Mouse (Mus musculus) ES-Bruce4 (cell line): ENCODE data around the gene Pitpnm1. TPM values are rescaled to one million over a fixed set of nuclear protein-coding genes. Genes with fewer than 3 reads are reported as not detected.

Experiments used
- H3K27ac ChIP-seq: 2 replicates; pipeline ENCODE4 v1.5.1; 2012; ENCODE audit warnings: low read length, inconsistent platforms; ENCODE audit not compliant: insufficient read depth
- H3K27me3 ChIP-seq: 2 replicates; pipeline ENCODE4 v1.6.1; 2012; ENCODE audit warnings: mild to moderate bottlenecking, low read length, inconsistent platforms; ENCODE audit not compliant: control insufficient read depth, poor library complexity, insufficient read depth, severe bottlenecking
- H3K36me3 ChIP-seq: 2 replicates; pipeline ENCODE4 v1.6.1; 2012; ENCODE audit warnings: inconsistent platforms, mild to moderate bottlenecking, low read length, moderate library complexity; ENCODE audit not compliant: control insufficient read depth, poor library complexity, insufficient read depth, severe bottlenecking
- H3K4me1 ChIP-seq: one replicate; pipeline ENCODE4 v1.8.1; 2011; ENCODE audit warnings: low read length; ENCODE audit not compliant: control insufficient read depth, insufficient read depth
- H3K4me3 ChIP-seq: 2 replicates; pipeline ENCODE4 v1.5.1; 2011; ENCODE audit warnings: low read depth, mild to moderate bottlenecking, low read length
- H3K9ac ChIP-seq: 2 replicates; pipeline ENCODE4 v1.6.1; 2012; ENCODE audit warnings: low read depth, mild to moderate bottlenecking, inconsistent platforms; ENCODE audit not compliant: poor library complexity, severe bottlenecking
- H3K9me3 ChIP-seq: replicated peaks from 2 replicates; pipeline ENCODE4 v1.6.1; 2012; ENCODE audit warnings: mild to moderate bottlenecking, low read length, inconsistent platforms; ENCODE audit not compliant: control insufficient read depth, poor library complexity, insufficient read depth, severe bottlenecking
- CTCF ChIP-seq: IDR thresholded peaks from one replicate; pipeline ENCODE4 v1.8.1; 2011; ENCODE audit warnings: low read depth, low read length
- EP300 ChIP-seq: IDR thresholded peaks from 2 replicates; pipeline ENCODE4 v1.6.1; 2011; ENCODE audit warnings: low read depth, low read length; ENCODE audit not compliant: insufficient read depth
- POLR2A ChIP-seq: IDR thresholded peaks from one replicate; pipeline ENCODE4 v1.8.1; 2011; ENCODE audit warnings: low read length; ENCODE audit not compliant: insufficient read depth
- polyA plus RNA-seq: library from polyadenylated mRNA; stranded (reverse); fragments of >200 nt; gene quantifications from 2 replicates; pipeline ENCODE4 v1.2.4, GENCODE M21; 2011; ENCODE audit warnings: low read depth; ENCODE audit not compliant: missing spikeins, insufficient read depth, insufficient read length

Gene Pitpnm1
- polyA plus RNA-seq, 1 experiment: 11.2 TPM

DNA sequence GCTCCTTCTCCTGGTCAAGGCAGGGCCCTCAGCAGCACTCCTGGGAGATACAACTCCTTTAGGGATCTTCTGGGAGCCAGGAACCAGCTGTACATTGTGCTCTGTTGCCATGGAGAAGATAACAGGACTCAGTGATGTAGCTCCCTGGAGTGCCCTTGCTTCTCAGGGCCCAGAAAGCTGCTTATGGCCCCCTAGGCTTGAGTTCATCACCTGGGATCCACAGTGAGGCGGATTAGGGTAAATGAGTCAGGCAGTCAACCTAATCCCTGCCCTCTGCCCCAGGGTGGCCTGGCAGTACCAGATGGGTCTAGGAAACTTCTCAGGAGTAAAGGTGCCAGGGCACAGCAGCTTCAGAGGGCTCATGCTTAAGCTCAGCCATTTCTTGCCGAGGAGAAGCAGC lies 39.6 kb downstream of the Pitpnm1 start, which contains the start of gene Gpr152:
TSS of gene Gpr152 (plus strand) at position 342 of the 400 bp plus-strand sequence.
- H3K36me3 ChIP-seq: no peaks in the 10 kb centered on the region
- no peaks in the 10 kb centered on the region for H3K27me3 ChIP-seq
- TF ChIP-seq EP300: no peak
- TF ChIP-seq CTCF: no peak
- TF ChIP-seq POLR2A: no peak
- no peak within 1 kb of the TSS for H3K4me3 ChIP-seq
- no peak within 1 kb of the TSS for H3K27ac ChIP-seq
- H3K4me1 ChIP-seq: peaks cover 4% of the 10 kb centered on the region
- no peaks in the 10 kb centered on the region for H3K9me3 ChIP-seq
- H3K9ac ChIP-seq: no peak within 1 kb of the TSS

DNA sequence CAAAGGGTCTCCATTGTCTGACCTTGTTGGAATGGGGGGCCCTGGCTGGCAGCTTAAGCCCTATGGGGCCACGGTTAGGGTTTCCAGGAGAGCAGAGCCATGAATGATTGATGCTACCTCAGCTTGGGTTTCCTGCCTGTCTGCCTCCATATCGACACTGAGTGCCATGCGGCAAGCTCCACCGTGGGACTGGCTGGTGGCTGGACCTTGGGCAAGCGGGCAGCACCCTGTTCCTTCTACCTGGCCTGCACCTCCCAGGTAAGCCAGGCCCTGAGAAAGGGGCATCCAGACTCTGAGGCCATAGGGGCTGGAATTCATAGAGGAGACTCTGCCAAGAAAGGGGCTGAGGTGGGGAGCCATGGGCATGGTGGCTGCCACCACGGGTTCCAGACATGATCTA lies 40.3 kb downstream of the Pitpnm1 start:
- Histone ChIP-seq H3K4me1 (peaks cover 4% of the 10 kb centered on the region), H3K9ac (no peak overlapping the region), H3K36me3 (no peaks in the 10 kb centered on the region), H3K27me3 (no peaks in the 10 kb centered on the region), H3K4me3 (no peak overlapping the region), H3K9me3 (no peaks in the 10 kb centered on the region), H3K27ac (no peak overlapping the region)
- no peak for TF ChIP-seq CTCF
- no peak for TF ChIP-seq POLR2A
- no peak for TF ChIP-seq EP300

DNA sequence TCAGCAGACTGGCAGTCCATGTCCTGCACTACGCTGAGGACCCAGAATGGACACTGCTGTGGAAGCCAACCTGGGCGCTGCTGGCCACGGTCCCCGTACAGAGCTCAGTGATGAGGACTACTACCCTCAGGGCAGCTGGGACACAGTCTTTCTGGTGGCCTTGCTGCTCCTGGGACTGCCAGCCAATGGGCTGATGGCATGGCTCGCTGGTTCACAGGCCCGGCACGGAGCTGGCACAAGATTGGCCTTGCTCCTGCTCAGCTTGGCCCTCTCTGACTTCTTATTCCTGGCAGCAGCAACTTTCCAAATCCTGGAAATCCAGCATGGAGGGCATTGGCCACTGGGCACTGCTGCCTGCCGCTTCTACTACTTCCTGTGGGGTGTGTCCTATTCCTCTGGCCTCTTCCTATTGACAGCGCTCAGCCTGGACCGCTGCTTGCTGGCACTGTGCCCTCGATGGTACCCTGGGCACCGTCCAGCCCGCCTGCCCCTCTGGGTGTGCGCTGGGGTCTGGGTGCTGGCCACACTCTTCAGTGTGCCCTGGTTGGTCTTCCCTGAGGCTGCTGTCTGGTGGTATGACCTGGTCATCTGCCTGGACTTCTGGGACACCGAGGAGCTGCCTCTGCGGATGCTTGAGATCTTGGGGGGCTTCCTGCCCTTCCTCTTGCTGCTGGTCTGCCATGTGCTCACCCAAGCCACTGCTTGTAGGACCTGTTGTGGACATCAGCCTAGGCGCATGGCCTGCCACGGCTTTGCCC lies 42.8 kb downstream of the Pitpnm1 start:
- Histone ChIP-seq H3K27me3 (no peaks in the 10 kb centered on the region), H3K4me3 (no peak overlapping the region), H3K9ac (no peak overlapping the region), H3K4me1 (no peaks in the 10 kb centered on the region), H3K9me3 (no peaks in the 10 kb centered on the region), H3K27ac (no peak overlapping the region), H3K36me3 (no peaks in the 10 kb centered on the region)
- TF ChIP-seq CTCF: no peak
- TF ChIP-seq POLR2A: no peak
- no peak for TF ChIP-seq EP300

DNA sequence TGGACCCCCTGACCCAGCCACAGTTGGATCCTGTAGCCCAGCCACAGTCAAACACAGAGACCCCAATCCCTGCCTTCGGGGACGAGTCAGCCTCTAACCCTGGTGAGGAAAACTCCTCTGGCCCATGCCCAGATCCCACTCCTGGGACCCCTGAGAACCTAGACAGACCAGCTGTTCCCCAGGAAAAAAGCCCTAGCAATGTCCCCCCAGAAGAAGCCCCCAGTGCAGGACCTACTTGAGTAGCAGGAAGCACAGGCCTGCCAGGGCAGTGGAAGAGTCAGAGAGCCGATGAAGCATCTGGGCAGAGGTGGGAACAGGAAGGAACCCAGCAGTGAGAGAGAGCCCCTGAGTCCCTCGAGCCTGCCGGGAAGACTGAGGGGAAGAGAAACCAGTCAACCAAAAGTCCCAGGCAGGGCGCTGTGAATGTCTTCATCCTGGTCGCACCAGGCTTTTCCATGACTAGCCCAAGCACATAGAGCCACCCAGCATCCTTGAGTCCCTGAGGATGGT lies 44.0 kb downstream of the Pitpnm1 start, which contains the start of gene Cabp4:
TSS of gene Cabp4 (minus strand) at position 275 of the 510 bp plus-strand sequence.
- TF ChIP-seq CTCF (no peak), POLR2A (no peak), EP300 (no peak)
- H3K36me3 ChIP-seq: no peaks in the 10 kb centered on the region
- H3K27me3 ChIP-seq: no peaks in the 10 kb centered on the region
- H3K27ac ChIP-seq: no peak within 1 kb of the TSS
- H3K9me3 ChIP-seq: no peaks in the 10 kb centered on the region
- no peak within 1 kb of the TSS for H3K9ac ChIP-seq
- no peak within 1 kb of the TSS for H3K4me3 ChIP-seq
- H3K4me1 ChIP-seq: no peaks in the 10 kb centered on the region

DNA sequence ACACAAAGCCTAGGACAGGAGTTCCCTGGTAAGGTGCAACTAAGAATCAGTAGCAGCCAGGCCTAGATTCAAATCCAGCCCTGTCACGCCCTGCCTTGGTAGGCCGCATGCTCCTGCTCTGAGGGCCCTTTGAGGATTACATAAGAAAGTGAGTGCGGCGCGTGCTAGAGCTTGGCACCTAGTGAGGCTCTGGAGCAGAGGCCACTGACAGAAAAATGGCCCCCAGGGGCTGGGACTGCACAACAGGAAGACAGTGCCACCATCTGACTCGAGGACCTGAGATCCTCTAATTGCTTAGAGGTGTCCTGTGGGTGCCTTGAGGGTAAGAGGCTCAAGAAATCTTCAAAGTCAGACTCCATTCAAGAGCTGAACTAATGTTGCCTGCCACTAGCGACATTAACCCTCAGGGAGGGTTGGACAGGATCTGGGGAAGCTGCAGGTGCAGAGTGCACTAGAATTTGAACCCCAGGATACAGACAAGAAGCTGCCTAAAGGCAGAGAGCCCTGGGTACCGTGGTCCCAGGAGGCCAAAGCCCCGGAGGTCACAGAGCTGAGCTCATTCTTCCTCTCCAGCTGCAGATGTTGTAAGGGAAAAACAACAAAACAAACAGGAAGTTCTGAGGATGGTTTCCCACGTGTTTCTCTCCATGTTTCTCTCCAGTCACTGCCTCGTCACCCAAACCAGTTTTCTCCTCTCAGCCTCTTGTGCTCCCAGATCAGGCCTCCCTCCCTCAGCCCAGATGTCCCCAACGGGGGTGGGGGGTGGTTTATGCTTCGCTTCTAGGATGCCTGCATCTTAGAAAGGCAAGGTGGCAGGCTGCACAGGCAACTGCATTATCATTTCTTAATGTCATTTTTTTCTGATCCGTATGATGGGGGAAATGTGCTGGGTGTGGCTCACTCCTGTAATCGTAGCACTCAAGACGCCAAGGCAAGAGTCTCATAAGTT lies 45.0 kb downstream of the Pitpnm1 start:
- Histone ChIP-seq H3K36me3 (no peaks in the 10 kb centered on the region), H3K9me3 (no peaks in the 10 kb centered on the region), H3K4me1 (peaks cover 2% of the 10 kb centered on the region), H3K27me3 (no peaks in the 10 kb centered on the region), H3K9ac (no peak overlapping the region), H3K27ac (no peak overlapping the region), H3K4me3 (no peak overlapping the region)
- TF ChIP-seq POLR2A: no peak
- no peak for TF ChIP-seq EP300
- no peak for TF ChIP-seq CTCF

DNA sequence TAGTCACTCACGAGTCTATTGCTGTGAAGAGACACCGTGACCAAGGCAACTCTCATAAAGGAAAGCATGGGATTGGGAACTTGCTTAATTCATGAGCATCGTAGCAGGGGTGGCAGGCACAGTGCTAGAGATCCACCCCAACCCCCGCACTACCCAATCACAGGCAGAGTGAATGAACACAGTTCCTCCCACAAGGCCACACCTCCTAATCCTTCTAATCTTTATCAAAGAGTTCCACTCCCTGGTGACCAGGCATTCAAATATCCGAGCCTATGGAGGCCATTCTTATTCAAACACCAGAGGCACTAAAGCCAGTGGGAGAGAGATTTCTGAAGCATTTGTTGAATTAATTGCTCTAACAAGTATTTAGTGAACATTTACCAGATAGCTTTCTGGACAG lies 46.1 kb downstream of the Pitpnm1 start:
- no peak for TF ChIP-seq POLR2A
- no peak for TF ChIP-seq EP300
- no peak for TF ChIP-seq CTCF
- H3K9ac ChIP-seq: no peak overlapping the region
- H3K9me3 ChIP-seq: no peaks in the 10 kb centered on the region
- no peak overlapping the region for H3K27ac ChIP-seq
- H3K36me3 ChIP-seq: 0 out of 2 replicates have a peak, but pooled peaks cover 2% of the 10 kb centered on the region
- H3K27me3 ChIP-seq: no peaks in the 10 kb centered on the region
- no peak overlapping the region for H3K4me3 ChIP-seq
- peaks cover 2% of the 10 kb centered on the region for H3K4me1 ChIP-seq
